Mouse (Mus musculus) MN1 (cell line): ENCODE measurements around the gene Gm12166.
"Not testable (repeated sequence)": the region's sequence is repeated elsewhere in the genome, so short reads cannot be mapped to it uniquely, and the experiment has no call there.

Experiments
- DNase-seq: peaks from one replicate; pipeline ENCODE4 v3.0.0-alpha.2; 2016; ENCODE audit warnings: low spot score

The Gm12166 gene

DNA sequence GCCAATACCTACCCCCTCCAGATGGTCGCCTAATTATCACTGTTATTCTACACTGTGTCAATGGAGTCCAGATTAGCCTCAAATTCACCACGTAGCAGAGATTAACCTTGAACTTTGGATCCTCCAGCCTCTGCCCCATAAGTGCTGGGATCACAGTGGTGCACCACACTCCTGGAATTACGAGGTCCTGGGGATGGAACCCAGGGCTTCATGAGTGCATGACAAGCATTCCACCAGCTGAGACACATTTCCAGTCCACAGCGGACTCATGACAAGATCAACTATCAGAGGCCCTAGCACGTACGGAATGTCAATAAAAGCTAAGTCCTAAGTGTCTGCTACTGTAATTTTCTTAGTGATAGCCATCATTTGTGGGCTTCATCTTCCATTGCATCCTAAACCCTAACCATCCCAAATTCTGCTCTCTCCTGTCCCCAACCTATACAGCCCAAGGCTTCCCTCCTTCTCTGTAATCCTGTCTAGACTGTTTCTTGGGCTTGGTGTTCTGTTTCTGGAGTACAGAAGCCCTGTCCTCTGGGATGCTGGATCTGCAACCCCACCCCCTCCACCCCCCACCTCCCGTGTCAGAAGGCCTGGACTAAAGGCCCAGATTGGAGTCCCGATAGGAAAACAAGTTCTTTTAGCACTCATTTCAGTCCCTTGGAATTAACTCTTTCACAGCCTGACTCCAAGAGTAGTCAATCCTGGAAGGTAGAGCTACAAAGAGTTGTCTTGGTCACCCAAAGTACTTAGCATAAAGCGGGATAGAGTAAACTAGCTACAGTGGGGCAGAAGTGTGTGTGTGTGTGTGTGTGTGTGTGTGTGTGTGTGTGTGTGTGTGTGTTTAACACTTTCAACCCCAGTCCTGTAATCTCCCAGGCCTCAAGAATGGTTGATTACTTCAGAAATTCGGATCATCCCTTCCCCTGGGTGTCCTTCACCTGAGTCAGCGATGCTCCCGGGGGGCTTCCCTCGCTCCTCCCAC lies 3.1 kb upstream of the Gm12166 start:
- no peak for DNase-seq

DNA sequence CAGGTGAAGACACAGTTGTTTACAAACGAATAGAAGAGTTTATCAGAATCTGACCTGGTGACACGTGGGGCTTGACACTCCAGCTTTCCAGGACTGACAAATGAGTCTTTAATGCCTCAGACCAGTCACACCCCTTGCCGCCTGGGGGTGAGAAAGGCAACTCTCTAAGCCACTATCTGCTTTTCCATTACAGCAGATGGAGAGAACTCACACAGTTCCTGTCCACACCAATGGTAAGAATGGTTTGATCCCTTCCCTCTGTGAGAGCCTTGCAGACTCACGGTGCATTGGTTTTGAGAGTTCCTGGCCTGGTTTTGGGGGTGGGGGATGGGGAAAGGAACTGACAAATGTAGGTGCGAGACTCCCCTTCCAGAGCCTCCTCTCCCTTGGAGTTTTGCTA lies 2.2 kb upstream of the Gm12166 start:
- DNase-seq = no peak

DNA sequence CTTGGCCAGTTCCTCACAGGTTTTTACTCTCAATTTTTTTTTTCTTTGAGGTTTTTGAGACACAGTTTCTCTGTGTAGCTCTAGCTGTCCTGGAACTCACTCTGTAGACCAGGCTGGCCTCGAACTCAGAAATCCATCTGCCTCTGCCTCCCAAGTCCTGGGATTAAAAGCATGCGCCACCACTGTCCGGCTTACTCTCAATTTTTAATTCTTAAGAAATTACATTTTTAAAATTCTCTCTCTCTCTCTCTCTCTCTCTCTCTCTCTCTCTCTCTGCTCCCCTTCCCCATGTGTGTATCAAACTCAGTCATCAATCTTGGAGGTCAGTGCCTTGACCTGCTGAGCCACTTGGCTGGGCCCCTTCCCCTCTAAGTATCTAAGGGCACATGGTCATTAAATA lies 1.3 kb upstream of the Gm12166 start:
- DNase-seq = not testable (repeated sequence)

DNA sequence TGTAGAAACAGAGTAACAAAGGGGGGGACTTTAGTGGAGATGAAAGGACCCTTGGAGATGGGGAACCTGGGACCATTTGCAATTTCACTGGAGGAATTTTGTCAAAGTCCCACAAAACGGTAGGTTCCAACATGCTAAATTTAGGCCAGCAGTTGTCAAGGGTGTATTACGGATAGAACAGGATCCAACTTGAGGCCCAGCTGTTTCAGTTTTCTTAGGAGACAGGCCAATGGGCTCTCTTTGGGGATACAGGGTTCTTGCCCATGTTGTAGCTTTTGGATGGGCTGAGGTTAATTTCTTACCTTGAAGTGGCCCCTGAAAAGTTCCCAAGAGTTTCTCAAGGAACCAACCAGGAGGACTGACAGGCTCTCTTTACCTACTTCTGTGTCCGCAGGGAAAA lies 4.9 kb downstream of the Gm12166 start:
- DNase-seq = no peak

GRCm38 (mm10) chr11:46044781-46045180 lies 7.3 kb downstream of the Gm12166 start:
- DNase-seq = no peak

GRCm38 (mm10) chr11:46041607-46042267 lies 10.4 kb downstream of the Gm12166 start:
- no peak for DNase-seq

DNA sequence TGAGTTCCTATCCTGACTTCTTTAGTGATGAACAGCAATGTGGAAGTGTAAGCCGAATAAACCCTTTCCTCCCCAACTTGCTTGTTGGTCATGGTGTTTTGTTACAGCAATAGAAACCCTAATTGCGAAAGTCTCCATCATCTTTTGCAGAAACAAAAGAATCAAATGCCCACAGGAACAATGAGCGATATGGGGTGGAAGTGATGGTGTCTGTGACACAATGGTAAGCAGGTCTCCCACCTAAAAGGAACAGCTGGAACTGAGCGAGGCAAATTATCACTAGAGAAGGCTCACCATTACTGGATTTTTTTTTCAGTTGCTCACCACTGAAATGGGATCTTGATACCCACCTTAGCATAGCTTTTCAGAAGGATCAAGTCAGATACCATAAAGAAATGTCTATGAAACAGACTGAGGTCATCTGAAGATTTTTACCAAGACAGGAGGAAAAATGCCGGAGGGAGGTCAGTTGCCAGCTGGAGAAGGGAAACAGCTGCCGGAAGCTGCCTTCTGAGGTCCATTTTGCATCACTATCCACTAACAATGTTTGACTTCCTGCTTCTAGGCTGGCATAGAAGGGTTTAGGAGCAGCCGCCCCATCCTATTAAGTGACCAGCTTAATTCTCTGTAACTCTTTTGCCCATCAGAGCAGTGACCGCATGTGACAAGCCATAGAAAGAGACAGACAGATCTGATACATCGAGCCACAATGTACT lies 11.1 kb downstream of the Gm12166 start:
- no peak for DNase-seq

DNA sequence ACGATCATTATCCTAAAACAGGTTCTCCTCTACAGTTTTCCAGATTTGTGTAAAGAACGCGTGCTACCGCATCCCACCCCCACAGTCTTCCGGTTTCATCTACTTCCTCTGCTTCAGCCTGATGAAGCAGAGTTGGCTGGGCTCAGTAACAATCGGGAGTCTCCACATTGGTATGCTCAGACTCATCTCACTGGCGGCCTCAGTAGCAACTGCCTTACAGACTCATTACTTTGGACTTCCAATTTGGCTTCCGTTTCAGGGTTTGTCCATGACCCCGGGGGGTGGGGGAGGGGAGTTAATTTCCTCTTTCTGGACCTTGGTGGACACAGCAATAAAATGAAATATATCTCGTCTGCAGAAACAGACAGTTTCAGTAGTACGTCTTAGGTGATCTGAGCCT lies 12.8 kb downstream of the Gm12166 start:
- DNase-seq = no peak

DNA sequence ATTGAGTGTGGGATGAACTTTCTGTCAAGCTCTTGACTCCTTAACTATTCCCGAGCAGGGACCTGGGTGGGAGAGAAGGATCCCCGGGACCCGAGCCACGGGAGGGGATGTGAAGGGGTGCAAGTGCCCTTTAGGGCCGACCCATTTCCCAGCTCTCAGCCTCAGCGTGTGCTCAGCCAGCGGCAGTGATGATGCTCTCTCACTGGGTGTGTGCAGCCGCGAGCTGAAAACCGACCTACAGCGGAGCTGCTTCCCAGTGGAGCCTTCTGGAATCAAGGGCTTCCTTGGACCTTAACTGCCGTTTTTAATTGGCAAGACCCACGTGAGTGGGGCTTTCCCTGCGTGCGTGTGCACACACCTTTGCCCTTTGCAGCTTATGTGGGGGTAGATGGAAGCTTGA lies 13.2 kb downstream of the Gm12166 start:
- no peak for DNase-seq

DNA sequence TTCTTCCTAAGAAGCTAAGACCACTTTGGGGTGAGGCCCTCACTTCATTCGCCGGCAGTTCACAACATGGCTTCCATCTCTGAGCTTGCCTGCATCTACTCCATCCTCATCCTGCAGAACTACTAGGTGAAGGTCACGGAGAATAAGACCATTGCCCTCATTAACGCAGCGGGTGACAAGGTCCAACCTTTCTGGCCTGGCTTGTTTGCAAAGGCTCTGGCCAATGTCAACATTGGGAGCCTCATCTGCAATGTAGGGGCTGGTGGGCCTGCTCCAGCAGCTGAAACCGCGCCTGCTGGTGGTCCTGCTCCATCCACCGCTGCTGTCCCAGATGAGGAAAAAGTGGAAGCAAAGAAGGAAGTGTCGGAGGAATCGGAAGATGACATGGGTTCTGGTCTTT lies 15.7 kb downstream of the Gm12166 start:
- DNase-seq = no peak

DNA sequence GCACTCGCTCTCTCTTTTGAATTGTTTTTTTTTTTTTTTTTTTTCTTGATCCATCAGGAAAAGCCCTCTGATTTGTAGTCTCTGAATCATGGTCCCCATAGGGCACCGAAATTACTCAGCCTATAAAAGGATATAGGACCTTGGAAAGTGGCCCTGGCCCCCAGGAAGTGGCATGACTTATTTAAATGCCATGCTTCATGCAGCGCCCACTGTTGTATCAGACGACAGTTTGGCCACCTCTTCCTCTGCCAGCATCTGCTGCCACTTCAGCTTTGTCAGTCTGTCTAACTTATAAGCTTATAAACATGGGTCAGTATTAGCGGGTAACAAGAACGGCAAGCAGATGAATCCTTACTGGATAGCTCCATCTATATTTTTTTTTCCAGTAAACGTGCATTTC lies 19.2 kb downstream of the Gm12166 start:
- no peak for DNase-seq

- DNase-seq = no peak
These were observed 20.7 kb downstream of the Gm12166 start for GRCm38 (mm10) chr11:46031470-46031869.

DNA sequence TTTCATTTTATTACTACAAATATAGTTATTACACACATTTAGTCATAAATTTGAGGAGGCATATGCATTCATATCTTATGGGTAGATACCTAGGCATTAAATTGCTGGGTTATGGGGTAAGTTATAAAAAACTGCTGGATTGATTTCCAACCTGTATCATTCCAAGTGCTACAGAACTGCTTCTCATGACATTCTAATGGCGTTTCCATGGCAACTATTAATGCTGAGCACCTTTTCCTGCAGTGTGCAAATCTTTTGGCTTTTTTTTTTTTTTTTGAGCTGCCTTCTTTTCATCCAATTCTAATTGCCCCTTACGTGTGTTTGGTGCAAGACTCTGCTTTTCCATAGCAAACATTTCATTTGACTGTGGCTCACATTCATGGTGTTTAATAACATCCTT lies 22.1 kb downstream of the Gm12166 start:
- DNase-seq = no peak

DNA sequence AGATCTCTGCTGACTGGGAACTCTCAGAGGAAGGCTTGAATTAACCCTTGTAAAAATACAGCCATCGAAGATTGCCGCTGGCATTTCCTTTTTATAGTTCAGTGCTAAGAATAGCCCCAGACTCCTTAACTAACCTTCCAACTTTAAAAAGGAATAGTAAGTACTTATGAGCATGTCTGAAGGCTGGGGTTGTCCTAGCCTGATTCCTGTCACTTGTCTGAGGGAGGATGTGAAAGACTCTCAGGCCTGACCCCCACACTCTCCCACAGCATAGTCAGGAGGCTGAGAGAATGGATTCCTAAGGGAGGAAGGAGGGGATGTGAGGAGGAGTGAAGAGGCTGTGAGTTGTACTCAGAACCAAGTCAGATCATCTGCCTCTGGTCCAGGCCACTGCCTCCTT lies 22.6 kb downstream of the Gm12166 start:
- no peak for DNase-seq

GRCm38 (mm10) chr11:46027952-46028814 lies 23.9 kb downstream of the Gm12166 start:
- no peak for DNase-seq

DNA sequence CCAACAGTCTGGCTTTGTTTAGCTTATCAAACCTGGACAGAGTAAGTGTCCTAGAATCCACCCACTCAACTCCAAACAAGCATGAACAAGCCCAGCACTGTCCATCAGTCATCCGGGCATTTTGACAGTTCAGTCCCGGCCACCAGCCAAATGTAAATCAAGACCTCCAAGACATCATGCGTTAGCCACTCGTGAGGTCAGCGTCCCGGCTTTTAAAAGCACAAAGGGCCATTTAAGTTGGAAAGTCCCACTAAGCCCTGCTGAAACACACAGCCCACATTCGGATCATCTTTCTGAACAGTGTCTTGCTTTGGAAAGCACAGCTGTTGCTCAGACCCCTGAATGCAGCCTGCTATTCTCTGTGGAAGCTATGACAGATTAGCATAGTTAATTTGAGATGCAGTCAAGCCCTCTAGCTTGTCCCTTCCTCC lies 26.1 kb downstream of the Gm12166 start:
- no peak for DNase-seq

- no peak for DNase-seq
These were observed 29.1 kb downstream of the Gm12166 start for GRCm38 (mm10) chr11:46022983-46023382.

GRCm38 (mm10) chr11:46021850-46022249 lies 30.3 kb downstream of the Gm12166 start:
- DNase-seq = no peak

- DNase-seq = no peak
These were observed 31.9 kb downstream of the Gm12166 start for GRCm38 (mm10) chr11:46020246-46020645.

DNA sequence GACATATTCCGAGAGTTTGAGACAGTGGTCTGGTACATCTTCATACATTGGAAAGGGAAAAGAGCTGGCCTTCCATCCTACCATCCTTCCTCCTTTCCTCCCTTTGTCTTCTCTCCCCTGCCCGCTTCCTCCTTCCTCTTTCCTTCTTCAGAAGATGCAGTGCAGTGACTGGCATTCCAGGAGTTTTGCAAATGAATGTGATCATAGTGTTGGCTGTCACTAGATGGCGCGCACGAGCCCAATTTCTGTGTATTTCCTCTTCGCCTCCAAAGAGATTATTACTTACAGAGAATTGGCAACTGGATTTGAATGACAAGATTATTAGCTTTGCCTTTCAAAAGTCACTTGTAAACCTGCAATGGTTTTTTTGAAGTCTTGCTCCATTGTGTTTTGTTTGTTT lies 36.1 kb downstream of the Gm12166 start:
- DNase-seq = peak; percentile 34
